In genomic region chr1:183586406-183586805, GRCm38 (mm10) we compare ENCODE assay signal across 32 mouse cellular contexts.
DNase-seq lines count a peak whose midpoint lies in the region; ATAC-seq lines count a peak whose summit lies in the region.
"Had no signal": no experiment of that assay in that cellular context is flagged by ENCODE, and none has a peak within 500 bp of the region (broad histone marks: within the 10 kb centered on the region; RNA-seq: fewer than 3 reads in every experiment).

No protein-coding gene starts in this region.

- no peaks in the 10 kb centered on the region for H3K36me3 ChIP-seq in forebrain, embryonic 11.5 days (ENCODE audit: control insufficient read depth, insufficient read depth, low read length)
- no peaks in the 10 kb centered on the region for H3K36me3 ChIP-seq in forebrain, embryonic 13.5 days (ENCODE audit: poor library complexity, severe bottlenecking)
- H3K36me3 ChIP-seq: forebrain, embryonic 12.5 days; heart, embryonic 13.5 days; hindbrain, embryonic 10.5 days; hindbrain, embryonic 15.5 days; intestine, embryonic 15.5 days; limb, embryonic 12.5 days; liver, embryonic 15.5 days; midbrain, embryonic 10.5 days; midbrain, embryonic 15.5 days had no signal

- intact Hi-C loops in left cerebral cortex, postnatal 10 days (cut with DNase I), result no loop called here

- no peak overlapping the region for H3K9ac ChIP-seq in forebrain, embryonic 11.5 days (ENCODE audit: low read length)
- H3K9ac ChIP-seq in forebrain, embryonic 13.5 days, result no peak overlapping the region
- H3K9ac ChIP-seq: forebrain, embryonic 12.5 days; heart, embryonic 13.5 days; hindbrain, embryonic 15.5 days; intestine, embryonic 15.5 days; limb, embryonic 12.5 days; liver, embryonic 15.5 days; lung, embryonic 14.5 days; midbrain, embryonic 15.5 days had no signal

- no peaks in the 10 kb centered on the region for H3K9me3 ChIP-seq in forebrain, embryonic 11.5 days (ENCODE audit: control insufficient read depth, low read length)
- no peaks in the 10 kb centered on the region for H3K9me3 ChIP-seq in forebrain, embryonic 13.5 days (replicated peaks)
- H3K9me3 ChIP-seq: heart, embryonic 13.5 days; hindbrain, embryonic 10.5 days; hindbrain, embryonic 15.5 days; intestine, embryonic 15.5 days; limb, embryonic 12.5 days; liver, embryonic 15.5 days; midbrain, embryonic 10.5 days; midbrain, embryonic 15.5 days had no signal

- no peak overlapping the region for H3K27ac ChIP-seq in forebrain, embryonic 11.5 days (ENCODE audit: low read depth, low read length)
- no peak overlapping the region for H3K27ac ChIP-seq in forebrain, embryonic 13.5 days
- H3K27ac ChIP-seq: forebrain, embryonic 12.5 days; heart, embryonic 13.5 days; hindbrain, embryonic 10.5 days; hindbrain, embryonic 15.5 days; intestine, embryonic 15.5 days; kidney, postnatal 0 days; limb, embryonic 12.5 days; liver, embryonic 15.5 days; midbrain, embryonic 10.5 days; midbrain, embryonic 15.5 days; stomach, postnatal 0 days had no signal

- ATAC-seq in forebrain, embryonic 11.5 days (replicated peaks; ENCODE audit: low FRiP score), result no peak
- no peak for ATAC-seq in forebrain, embryonic 13.5 days
- ATAC-seq: activated CD4-positive, CD25-positive, alpha-beta regulatory T cell, adult 4 months; CD4-positive, CD25-positive, alpha-beta regulatory T cell, adult 4 months; intestine, embryonic 15.5 days; midbrain, embryonic 15.5 days had no signal

- DNase-seq in adrenal gland, postnatal 25 days, result peak; percentile 5
- DNase-seq in adrenal gland, postnatal 36 days, result no peak
- peak; percentile 14 for DNase-seq in forebrain, embryonic 11.5 days (ENCODE audit: low spot score)
- peak; percentile 3 for DNase-seq in ovary, adult 18-20 months (ENCODE audit: low spot score)
- no peak for DNase-seq in ovary, postnatal 10 days (ENCODE audit: low spot score)
- peak; percentile 15 to 31 for DNase-seq in cerebellum, postnatal 36 days
- DNase-seq in left cerebral cortex, postnatal 10 days (ENCODE audit: extremely low spot score in 1 of 2, low spot score in 2 of 2), result no peak
- DNase-seq: adrenal gland, postnatal 10 days; gastrocnemius, postnatal 36 days; heart, postnatal 10 days; kidney, adult 8-10 months; kidney, postnatal 4 days; layer of hippocampus, postnatal 36 days; lung, embryonic 14.5 days; right cerebral cortex, postnatal 4 days; thymus, adult 18-20 months; thymus, postnatal 36 days had no signal

- no peaks in the 10 kb centered on the region for H3K4me1 ChIP-seq in forebrain, embryonic 11.5 days (replicated peaks; ENCODE audit: control insufficient read depth, insufficient read depth, low read length)
- H3K4me1 ChIP-seq in forebrain, embryonic 13.5 days, result no peaks in the 10 kb centered on the region
- H3K4me1 ChIP-seq: forebrain, embryonic 12.5 days; heart, embryonic 13.5 days; hindbrain, embryonic 10.5 days; hindbrain, embryonic 15.5 days; intestine, embryonic 15.5 days; limb, embryonic 12.5 days; liver, embryonic 15.5 days; midbrain, embryonic 10.5 days; midbrain, embryonic 15.5 days had no signal

- no peak overlapping the region for H3K4me3 ChIP-seq in forebrain, embryonic 11.5 days (ENCODE audit: low read depth, low read length)
- no peak overlapping the region for H3K4me3 ChIP-seq in forebrain, embryonic 13.5 days
- H3K4me3 ChIP-seq: erythroblast, embryonic 14.5 days; forebrain, embryonic 12.5 days; heart, embryonic 13.5 days; hindbrain, embryonic 10.5 days; hindbrain, embryonic 15.5 days; intestine, embryonic 15.5 days; limb, embryonic 12.5 days; liver, embryonic 15.5 days; midbrain, embryonic 10.5 days; midbrain, embryonic 15.5 days had no signal

- H3K27me3 ChIP-seq in forebrain, embryonic 11.5 days (ENCODE audit: control insufficient read depth, insufficient read depth, low read length), result no peaks in the 10 kb centered on the region
- H3K27me3 ChIP-seq in forebrain, embryonic 13.5 days, result no peaks in the 10 kb centered on the region
- H3K27me3 ChIP-seq: forebrain, embryonic 12.5 days; heart, embryonic 13.5 days; hindbrain, embryonic 15.5 days; intestine, embryonic 15.5 days; limb, embryonic 12.5 days; liver, embryonic 15.5 days; midbrain, embryonic 15.5 days had no signal

- 85% methylated on average over 4 of the region's 4 CpGs for WGBS in forebrain, embryonic 11.5 days
- WGBS in forebrain, embryonic 13.5 days, result 74% methylated on average over 4 of the region's 4 CpGs

- no peak overlapping the region for H3K4me2 ChIP-seq in forebrain, embryonic 11.5 days (ENCODE audit: low read depth, low read length, severe bottlenecking)
- no peak overlapping the region for H3K4me2 ChIP-seq in forebrain, embryonic 13.5 days
- H3K4me2 ChIP-seq: forebrain, embryonic 12.5 days; heart, embryonic 13.5 days; hindbrain, embryonic 15.5 days; intestine, embryonic 15.5 days; limb, embryonic 12.5 days; liver, embryonic 15.5 days; lung, embryonic 14.5 days; midbrain, embryonic 15.5 days had no signal

Comparison
In these comparisons a context has a peak if more than half of its experiments do, and no peak if none do; other contexts are left out.
1. DNase-seq: peak in adrenal gland, postnatal 25 days (single experiment), forebrain, embryonic 11.5 days (single experiment), ovary, adult 18-20 months (single experiment) and cerebellum, postnatal 36 days (2 of 2); none in adrenal gland, postnatal 36 days (0 of 2), ovary, postnatal 10 days (single experiment) and left cerebral cortex, postnatal 10 days (0 of 2).